Mouse (Mus musculus) liver, adult 2 months (tissue): ENCODE results near the gene Usp54. TPM values are rescaled to one million over a fixed set of nuclear protein-coding genes. Genes with fewer than 3 reads are reported as not detected.

Experiments
- DNase-seq: peaks from one replicate; pipeline ENCODE4 v3.0.0-alpha.2; 2011; ENCODE audit warnings: low read depth, low spot score; ENCODE audit errors: extremely low read depth
- H3K27ac ChIP-seq: fragments of 200-500 bp; replicated peaks from 2 replicates; pipeline ENCODE4 v1.5.1; 2012; ENCODE audit warnings: low read depth, mild to moderate bottlenecking, control low read depth, inconsistent platforms, low read length; ENCODE audit not compliant: insufficient read depth
- H3K27me3 ChIP-seq: fragments of 200-500 bp; 2 replicates; pipeline ENCODE4 v1.6.1; 2012; ENCODE audit warnings: mild to moderate bottlenecking, moderate library complexity, low read length, inconsistent platforms; ENCODE audit not compliant: control insufficient read depth, insufficient read depth
- H3K36me3 ChIP-seq: fragments of 200-500 bp; 2 replicates; pipeline ENCODE4 v1.6.1; 2012; ENCODE audit warnings: low read length, inconsistent platforms; ENCODE audit not compliant: control insufficient read depth, insufficient read depth
- H3K4me1 ChIP-seq: fragments of 200-500 bp; 2 replicates; pipeline ENCODE4 v1.6.1; 2011; ENCODE audit warnings: low read length; ENCODE audit not compliant: control insufficient read depth, insufficient read depth
- H3K4me3 ChIP-seq: fragments of 200-500 bp; 2 replicates; pipeline ENCODE4 v1.5.1; 2011; ENCODE audit warnings: low read depth, mild to moderate bottlenecking, control low read depth, low read length, moderate library complexity; ENCODE audit not compliant: insufficient read depth
- H3K79me2 ChIP-seq: fragments of 200-500 bp; 2 replicates; pipeline ENCODE4 v1.6.1; 2012; ENCODE audit warnings: inconsistent platforms, mild to moderate bottlenecking, low read length, moderate library complexity; ENCODE audit not compliant: control insufficient read depth, insufficient read depth
- H3K9ac ChIP-seq: fragments of 200-500 bp; 2 replicates; pipeline ENCODE4 v1.6.1; 2012; ENCODE audit warnings: low read depth, mild to moderate bottlenecking, control low read depth, inconsistent platforms, low read length
- CTCF ChIP-seq: fragments of 200-500 bp; IDR thresholded peaks from 2 replicates; pipeline ENCODE4 v1.5.1; 2011; ENCODE audit warnings: low read depth, low read length, control low read depth
- POLR2A ChIP-seq: fragments of 200-500 bp; IDR thresholded peaks from 2 replicates; pipeline ENCODE4 v1.6.1; 2011; ENCODE audit warnings: low read length, control low read depth; ENCODE audit not compliant: insufficient read depth; ENCODE audit errors: extremely low read depth
- WGBS: fragments of 180-500 bp; shearing (Covaris S2); methylation state at CpG from one replicate; pipeline ENCODE4 v1.1.7; 2018; 5-methylcytosine and 5-hydroxymethylcytosine counted together
- polyA plus RNA-seq: library from polyadenylated mRNA; depleted of rRNA; stranded (reverse); fragments of >200 nt; gene quantifications from 2 replicates; pipeline ENCODE4 v1.2.3, GENCODE M21; 2012
- total RNA-seq: library from RNA; depleted of rRNA; stranded (reverse); fragments of >200 nt; gene quantifications from 2 replicates; pipeline ENCODE4 v1.2.3, GENCODE M21; 2014

The Usp54 gene
- total and polyA plus RNA-seq, 2 experiments, result 1.3 to 3.0 TPM

DNA sequence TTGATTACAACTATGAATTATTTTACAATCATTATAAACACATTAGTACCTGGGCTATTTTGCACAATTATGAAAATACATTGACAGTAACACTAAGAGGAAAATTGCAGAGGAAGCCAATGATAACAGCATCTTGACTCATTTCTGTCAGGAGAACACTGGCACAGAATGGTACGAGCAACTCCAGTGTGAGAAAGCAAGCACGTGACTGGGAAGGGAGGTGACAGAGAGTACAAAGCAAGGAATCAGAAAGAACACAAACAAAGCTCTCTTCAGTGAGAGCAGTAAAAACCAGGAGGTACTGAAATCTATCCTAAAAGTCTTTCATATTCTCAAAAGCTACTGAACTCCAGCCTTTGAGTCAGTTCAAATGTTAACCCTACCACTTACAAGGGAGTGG, 24.4 kb downstream of the Usp54 start:
- Histone ChIP-seq H3K36me3 (no peaks in the 10 kb centered on the region), H3K79me2 (no peaks in the 10 kb centered on the region), H3K4me3 (no peak overlapping the region), H3K27me3 (no peaks in the 10 kb centered on the region), H3K27ac (no peak overlapping the region), H3K4me1 (no peaks in the 10 kb centered on the region), H3K9ac (no peak overlapping the region)
- DNase-seq, result no peak
- TF ChIP-seq POLR2A (no peak), CTCF (no peak)
- WGBS, result 51% methylated on average over 2 of the region's 2 CpGs

DNA sequence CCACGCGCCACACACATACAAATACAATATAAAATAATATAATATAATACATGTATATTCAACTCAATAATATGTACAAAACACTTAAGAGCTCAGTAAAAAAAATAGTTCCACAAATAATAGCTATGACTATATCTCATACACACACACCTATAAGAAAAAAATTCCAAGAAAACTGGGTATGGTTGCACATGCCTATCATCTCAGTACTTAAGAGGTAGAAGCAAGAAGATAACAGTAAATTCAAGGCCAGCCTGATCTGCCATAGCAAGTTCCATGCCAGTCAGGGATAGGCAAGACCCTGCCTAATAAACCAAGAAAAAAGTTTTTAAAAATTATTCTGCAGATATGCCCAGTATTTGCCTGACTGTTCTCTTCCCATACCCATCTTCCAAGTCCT, 25.8 kb downstream of the Usp54 start:
- Histone ChIP-seq H3K4me1 (no peaks in the 10 kb centered on the region), H3K27ac (no peak overlapping the region), H3K36me3 (no peaks in the 10 kb centered on the region), H3K9ac (no peak overlapping the region), H3K4me3 (no peak overlapping the region), H3K27me3 (no peaks in the 10 kb centered on the region), H3K79me2 (no peaks in the 10 kb centered on the region; the same call in 1 of the 2 replicates)
- WGBS, result 100% methylated on average over 2 of the region's 2 CpGs
- no peak for TF ChIP-seq POLR2A
- no peak for TF ChIP-seq CTCF
- no peak for DNase-seq

DNA sequence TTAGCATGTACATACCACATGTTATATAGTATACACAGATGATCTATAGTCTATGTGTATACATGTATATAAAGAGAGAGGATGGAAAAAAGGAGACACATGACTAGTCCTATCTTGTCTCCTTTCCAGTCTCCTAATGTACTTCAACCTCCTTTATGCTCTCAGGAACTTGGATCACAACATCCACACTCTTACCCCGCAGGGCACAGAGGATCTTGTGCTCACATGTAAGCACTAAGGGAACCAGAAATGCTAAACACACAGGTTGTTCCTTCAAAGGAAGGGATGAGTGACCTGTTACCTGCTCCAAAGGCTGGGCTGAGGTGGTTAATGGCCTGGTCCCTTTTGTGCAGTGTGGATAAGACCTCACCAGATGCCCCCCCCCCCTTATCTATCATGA, 28.0 kb downstream of the Usp54 start:
- Histone ChIP-seq H3K9ac (no peak overlapping the region), H3K27me3 (no peaks in the 10 kb centered on the region), H3K79me2 (no peaks in the 10 kb centered on the region; the same call in 1 of the 2 replicates), H3K4me3 (no peak overlapping the region), H3K4me1 (no peaks in the 10 kb centered on the region), H3K27ac (no peak overlapping the region), H3K36me3 (no peaks in the 10 kb centered on the region)
- 100% methylated on average over 1 of the region's 1 CpGs for WGBS
- no peak for DNase-seq
- TF ChIP-seq CTCF (no peak), POLR2A (no peak)

- Histone ChIP-seq H3K4me3 (no peak overlapping the region), H3K9ac (no peak overlapping the region), H3K27ac (no peak overlapping the region), H3K27me3 (no peaks in the 10 kb centered on the region), H3K36me3 (no peaks in the 10 kb centered on the region), H3K79me2 (no peaks in the 10 kb centered on the region; the same call in 1 of the 2 replicates), H3K4me1 (peaks cover 4% of the 10 kb centered on the region; the same call in 1 of the 2 replicates)
- 92% methylated on average over 4 of the region's 4 CpGs for WGBS
- TF ChIP-seq CTCF (no peak), POLR2A (no peak)
- no peak for DNase-seq
Measured at GRCm38 (mm10) chr14:20610146-20610545, 30.7 kb downstream of the Usp54 start.

- Histone ChIP-seq H3K79me2 (no peaks in the 10 kb centered on the region; the same call in 1 of the 2 replicates), H3K9ac (no peak overlapping the region), H3K4me1 (peaks cover 4% of the 10 kb centered on the region; the same call in 1 of the 2 replicates), H3K4me3 (no peak overlapping the region), H3K27me3 (no peaks in the 10 kb centered on the region), H3K36me3 (no peaks in the 10 kb centered on the region), H3K27ac (no peak overlapping the region)
- 73% methylated on average over 3 of the region's 3 CpGs for WGBS
- TF ChIP-seq POLR2A (no peak), CTCF (no peak)
- DNase-seq, result no peak
Measured at GRCm38 (mm10) chr14:20609519-20609918, 31.3 kb downstream of the Usp54 start.

- H3K4me3 ChIP-seq, result no peak overlapping the region
- H3K36me3 ChIP-seq, result no peaks in the 10 kb centered on the region
- H3K27me3 ChIP-seq, result no peaks in the 10 kb centered on the region
- no peaks in the 10 kb centered on the region; the same call in 1 of the 2 replicates for H3K79me2 ChIP-seq
- peaks cover 4% of the 10 kb centered on the region; the same call in 1 of the 2 replicates for H3K4me1 ChIP-seq
- H3K27ac ChIP-seq, result no peak overlapping the region
- DNase-seq, result peak; percentile 85
- H3K9ac ChIP-seq, result no peak overlapping the region
- WGBS, result 68% methylated on average over 9 of the region's 9 CpGs
- TF ChIP-seq CTCF (no peak), POLR2A (no peak)
Measured at GRCm38 (mm10) chr14:20607396-20608126, 33.3 kb downstream of the Usp54 start.
